Mouse (Mus musculus) heart, embryonic 11.5 days (tissue): ENCODE data around the gene Tcf15. TPM values are rescaled to one million over a fixed set of nuclear protein-coding genes. Genes with fewer than 3 reads are reported as not detected.

Experiments used
- ATAC-seq: fragments of 200-750 bp; cut with Nextera tagmentation; replicated peaks from 2 replicates; pipeline ENCODE4 v1.8.0; 2017; ENCODE audit warnings: moderate library complexity; ENCODE audit not compliant: insufficient number of reproducible peaks, low FRiP score, low TSS enrichment
- H3K27ac ChIP-seq: fragments of 300-500 bp; sonication (generic); 2 replicates; pipeline ENCODE4 v1.5.1; 2014; ENCODE audit warnings: mild to moderate bottlenecking, low read depth, low read length
- H3K27me3 ChIP-seq: fragments of 300-500 bp; sonication (generic); 2 replicates; pipeline ENCODE4 v1.6.1; 2014; ENCODE audit warnings: mild to moderate bottlenecking, low read length, mixed read lengths; ENCODE audit not compliant: control insufficient read depth, insufficient read depth
- H3K36me3 ChIP-seq: fragments of 300-500 bp; sonication (generic); 2 replicates; pipeline ENCODE4 v1.6.1; 2014; ENCODE audit warnings: mild to moderate bottlenecking, low read length, moderate library complexity, mixed read lengths; ENCODE audit not compliant: control insufficient read depth, insufficient read depth
- H3K4me1 ChIP-seq: fragments of 300-500 bp; sonication (generic); 2 replicates; pipeline ENCODE4 v1.6.1; 2014; ENCODE audit warnings: low read length; ENCODE audit not compliant: control insufficient read depth, insufficient read depth
- H3K4me2 ChIP-seq: fragments of 300-500 bp; sonication (generic); 2 replicates; pipeline ENCODE4 v1.6.1; 2014; ENCODE audit warnings: mild to moderate bottlenecking, moderate library complexity
- H3K4me3 ChIP-seq: fragments of 300-500 bp; sonication (generic); 2 replicates; pipeline ENCODE4 v1.5.1; 2014; ENCODE audit warnings: low read depth, low read length
- H3K9ac ChIP-seq: fragments of 300-500 bp; sonication (generic); 2 replicates; pipeline ENCODE4 v1.6.1; 2014; ENCODE audit warnings: mild to moderate bottlenecking, low read depth, low read length, moderate library complexity
- H3K9me3 ChIP-seq: fragments of 300-500 bp; sonication (generic); replicated peaks from 2 replicates; pipeline ENCODE4 v1.6.1; 2016; ENCODE audit warnings: low read length; ENCODE audit not compliant: control insufficient read depth
- WGBS: fragments of 180-500 bp; shearing (Covaris S2); extraction: QIAGEN DNeasy Blood & Tissue Kit; methylation state at CpG from one replicate; pipeline ENCODE4 v1.1.7; 2014; ENCODE audit not compliant: insufficient replicate concordance; 5-methylcytosine and 5-hydroxymethylcytosine counted together
- polyA plus RNA-seq: library from polyadenylated mRNA; unstranded; fragments of >200 nt; fragmentation: Nextera tagmentation; extraction: Ambion mirVana; gene quantifications from 2 replicates; pipeline ENCODE4 v1.2.1, GENCODE M21; 2014

Tcf15 gene
- polyA plus RNA-seq, 1 experiment from 2014 or later = 3.2 TPM

- ATAC-seq = no peak
- WGBS = 53% methylated on average over 8 of the region's 8 CpGs
- H3K4me2 ChIP-seq = no peak overlapping the region
- no peak overlapping the region for H3K4me3 ChIP-seq
- no peaks in the 10 kb centered on the region for H3K4me1 ChIP-seq
- no peak overlapping the region for H3K27ac ChIP-seq
- H3K27me3 ChIP-seq = no peaks in the 10 kb centered on the region
- no peak overlapping the region for H3K9ac ChIP-seq
- H3K36me3 ChIP-seq = no peaks in the 10 kb centered on the region
- H3K9me3 ChIP-seq = no peaks in the 10 kb centered on the region
These were observed 10.7 kb upstream of the Tcf15 start for GRCm38 (mm10) chr2:152132691-152133090.

- Histone ChIP-seq H3K4me3 (no peak overlapping the region), H3K36me3 (no peaks in the 10 kb centered on the region), H3K9me3 (no peaks in the 10 kb centered on the region), H3K4me1 (peaks cover 15% of the 10 kb centered on the region), H3K4me2 (no peak overlapping the region), H3K9ac (no peak overlapping the region), H3K27ac (no peak overlapping the region), H3K27me3 (peaks cover 34% of the 10 kb centered on the region)
- WGBS = 68% methylated on average over 10 of the region's 10 CpGs
- no peak for ATAC-seq
These were observed 4.0 kb upstream of the Tcf15 start for GRCm38 (mm10) chr2:152139191-152139987.

GRCm38 (mm10) chr2:152140941-152141340, 2.4 kb upstream of the Tcf15 start:
- Histone ChIP-seq H3K4me3 (no peak overlapping the region), H3K4me1 (peaks cover 15% of the 10 kb centered on the region), H3K27me3 (peaks cover 49% of the 10 kb centered on the region), H3K4me2 (no peak overlapping the region), H3K27ac (no peak overlapping the region), H3K9ac (no peak overlapping the region), H3K9me3 (no peaks in the 10 kb centered on the region), H3K36me3 (no peaks in the 10 kb centered on the region)
- no peak for ATAC-seq
- 45% methylated on average over 11 of the region's 11 CpGs for WGBS

- no peak for ATAC-seq
- peak overlapping the region; percentile 92 for H3K4me2 ChIP-seq
- no peaks in the 10 kb centered on the region for H3K9me3 ChIP-seq
- H3K4me1 ChIP-seq = peaks cover 15% of the 10 kb centered on the region
- H3K36me3 ChIP-seq = no peaks in the 10 kb centered on the region
- peak overlapping the region; percentile 44 for H3K4me3 ChIP-seq
- no peak overlapping the region for H3K27ac ChIP-seq
- H3K27me3 ChIP-seq = peaks cover 54% of the 10 kb centered on the region
- no peak overlapping the region for H3K9ac ChIP-seq
- 47% methylated on average over 1 of the region's 1 CpGs for WGBS
These were observed 1.9 kb upstream of the Tcf15 start for GRCm38 (mm10) chr2:152141491-152141890.

- H3K9ac ChIP-seq = 0 out of 2 replicates have a peak overlapping the region, but pooled peaks have one; percentile 43
- no peak overlapping the region for H3K27ac ChIP-seq
- H3K36me3 ChIP-seq = no peaks in the 10 kb centered on the region
- peak overlapping the region; percentile 44 for H3K4me3 ChIP-seq
- WGBS = 1% methylated on average over 13 of the region's 13 CpGs
- peak; percentile 50; the same call in 1 of the 2 replicates for ATAC-seq
- peaks cover 57% of the 10 kb centered on the region for H3K27me3 ChIP-seq
- H3K4me1 ChIP-seq = peaks cover 15% of the 10 kb centered on the region
- H3K9me3 ChIP-seq = no peaks in the 10 kb centered on the region
- H3K4me2 ChIP-seq = peak overlapping the region; percentile 92
These were observed 1.3 kb upstream of the Tcf15 start for GRCm38 (mm10) chr2:152142046-152142445.

- ATAC-seq = no peak
- peaks cover 57% of the 10 kb centered on the region for H3K27me3 ChIP-seq
- peaks cover 15% of the 10 kb centered on the region for H3K4me1 ChIP-seq
- WGBS = 8% methylated on average over 11 of the region's 11 CpGs
- H3K9ac ChIP-seq = no peak overlapping the region
- H3K9me3 ChIP-seq = no peaks in the 10 kb centered on the region
- peak overlapping the region; percentile 92 for H3K4me2 ChIP-seq
- H3K36me3 ChIP-seq = no peaks in the 10 kb centered on the region
- no peak overlapping the region for H3K27ac ChIP-seq
- H3K4me3 ChIP-seq = peak overlapping the region; percentile 44
These were observed 790 bp upstream of the Tcf15 start for GRCm38 (mm10) chr2:152142571-152142970.

- peaks cover 15% of the 10 kb centered on the region for H3K4me1 ChIP-seq
- no peaks in the 10 kb centered on the region for H3K9me3 ChIP-seq
- no peak overlapping the region for H3K9ac ChIP-seq
- ATAC-seq = no peak
- H3K27me3 ChIP-seq = peaks cover 55% of the 10 kb centered on the region
- no peaks in the 10 kb centered on the region for H3K36me3 ChIP-seq
- peak overlapping the region; percentile 50 for H3K4me3 ChIP-seq
- WGBS = 15% methylated on average over 9 of the region's 9 CpGs
- peak overlapping the region; percentile 92 for H3K4me2 ChIP-seq
- H3K27ac ChIP-seq = no peak overlapping the region
These were observed 743 bp downstream of the Tcf15 start for GRCm38 (mm10) chr2:152144158-152144450.

GRCm38 (mm10) chr2:152144501-152144900, 1.1 kb downstream of the Tcf15 start:
- 51% methylated on average over 5 of the region's 5 CpGs for WGBS
- no peak for ATAC-seq
- no peak overlapping the region for H3K27ac ChIP-seq
- peak overlapping the region; percentile 92 for H3K4me2 ChIP-seq
- H3K4me1 ChIP-seq = peaks cover 15% of the 10 kb centered on the region
- no peaks in the 10 kb centered on the region for H3K36me3 ChIP-seq
- no peaks in the 10 kb centered on the region for H3K9me3 ChIP-seq
- no peak overlapping the region for H3K9ac ChIP-seq
- peaks cover 55% of the 10 kb centered on the region for H3K27me3 ChIP-seq
- peak overlapping the region; percentile 50 for H3K4me3 ChIP-seq

- H3K27me3 ChIP-seq = peaks cover 48% of the 10 kb centered on the region
These were observed 2.4 kb downstream of the Tcf15 start for GRCm38 (mm10) chr2:152145711-152146110.

More at GRCm38 (mm10) chr2:152145711-152146110, 2.4 kb downstream of the Tcf15 start:
- Histone ChIP-seq H3K4me2 (no peak overlapping the region), H3K9ac (no peak overlapping the region), H3K27ac (no peak overlapping the region), H3K36me3 (no peaks in the 10 kb centered on the region), H3K9me3 (no peaks in the 10 kb centered on the region), H3K4me1 (peaks cover 15% of the 10 kb centered on the region), H3K4me3 (no peak overlapping the region)
- 53% methylated on average over 2 of the region's 2 CpGs for WGBS
- ATAC-seq = no peak
